Mouse (Mus musculus): ENCODE data around the gene Ube2m.
"Not testable (repeated sequence)": the region's sequence is repeated elsewhere in the genome, so short reads cannot be mapped to it uniquely, and the experiment has no call there.

The Ube2m gene

GRCm38 (mm10) chr7:13037901-13038555, at the start of gene Ube2m:
Gene Ube2m (minus strand): TSS chr7:13038275.
- peak; percentile 100 for DNase-seq (ENCODE audit: low spot score)

GRCm38 (mm10) chr7:13072293-13072692, 34.2 kb upstream of the Ube2m start:
- DNase-seq (ENCODE audit: low spot score), result no peak

- not testable (repeated sequence) for DNase-seq (ENCODE audit: low spot score)
Measured at GRCm38 (mm10) chr7:13063399-13063798, 25.3 kb upstream of the Ube2m start.

- no peak for DNase-seq (ENCODE audit: low spot score)
Measured at GRCm38 (mm10) chr7:13059536-13059935, 21.5 kb upstream of the Ube2m start.

- no peak for DNase-seq (ENCODE audit: low spot score)
Measured at GRCm38 (mm10) chr7:13056913-13057700, 19.0 kb upstream of the Ube2m start.

- DNase-seq (ENCODE audit: low spot score), result peak; percentile 96
Measured at GRCm38 (mm10) chr7:13054287-13055010, 16.4 kb upstream of the Ube2m start, which contains the start of gene Mzf1. Gene Mzf1 (minus strand): TSS chr7:13054764.

GRCm38 (mm10) chr7:13053961-13054286, 15.8 kb upstream of the Ube2m start:
- no peak for DNase-seq (ENCODE audit: low spot score)

- no peak for DNase-seq (ENCODE audit: low spot score)
Measured at GRCm38 (mm10) chr7:13053501-13053900, 15.4 kb upstream of the Ube2m start.

GRCm38 (mm10) chr7:13053001-13053400, 14.9 kb upstream of the Ube2m start:
- peak; percentile 14 for DNase-seq (ENCODE audit: low spot score)

- DNase-seq (ENCODE audit: low spot score), result no peak
Measured at GRCm38 (mm10) chr7:13046084-13046483, 8.0 kb upstream of the Ube2m start.

GRCm38 (mm10) chr7:13044254-13044625, 6.2 kb upstream of the Ube2m start:
- DNase-seq (ENCODE audit: low spot score), result no peak

GRCm38 (mm10) chr7:13043445-13044253, 5.6 kb upstream of the Ube2m start:
- DNase-seq (ENCODE audit: low spot score), result no peak

GRCm38 (mm10) chr7:13043120-13043444, 5.0 kb upstream of the Ube2m start:
- DNase-seq (ENCODE audit: low spot score), result no peak

- DNase-seq (ENCODE audit: low spot score), result no peak
Measured at GRCm38 (mm10) chr7:13042511-13042910, 4.4 kb upstream of the Ube2m start.

- DNase-seq (ENCODE audit: low spot score), result no peak
Measured at GRCm38 (mm10) chr7:13041256-13041655, 3.2 kb upstream of the Ube2m start.

- no peak for DNase-seq (ENCODE audit: low spot score)
Measured at GRCm38 (mm10) chr7:13039181-13039580, 1.1 kb upstream of the Ube2m start.

- no peak for DNase-seq (ENCODE audit: low spot score)
Measured at GRCm38 (mm10) chr7:13038621-13039169, 620 bp upstream of the Ube2m start.

GRCm38 (mm10) chr7:13037366-13037765, 709 bp downstream of the Ube2m start:
- peak; percentile 64 for DNase-seq (ENCODE audit: low spot score)

GRCm38 (mm10) chr7:13036806-13037205, 1.3 kb downstream of the Ube2m start:
- DNase-seq (ENCODE audit: low spot score), result no peak

GRCm38 (mm10) chr7:13035211-13035855, 2.7 kb downstream of the Ube2m start:
- DNase-seq (ENCODE audit: low spot score), result no peak
